Mouse (Mus musculus) CH12.LX (cell line): Measurements from ENCODE around the gene Kcnip4. TPM values are rescaled to one million over a fixed set of nuclear protein-coding genes. Genes with fewer than 3 reads are reported as not detected.

ENCODE experiments used
- DNase-seq: peaks from one replicate; pipeline ENCODE4 v3.0.0-alpha.2; 2013; ENCODE audit errors: extremely low read depth
- H3K27ac ChIP-seq: 2 replicates; pipeline ENCODE4 v1.5.1; 2012; ENCODE audit warnings: low read depth, mild to moderate bottlenecking, control low read depth, moderate library complexity; ENCODE audit not compliant: insufficient read depth
- H3K27me3 ChIP-seq: replicated peaks from 2 replicates; pipeline ENCODE3; 2012; ENCODE audit warnings: inconsistent platforms
- H3K36me3 ChIP-seq, 2 experiments: replicated peaks in 1 of 2; 2 replicates each; pipeline versions ENCODE3 to v1.6.1; 2012; ENCODE audit warnings: inconsistent platforms in 1 of 2, low read length in 1 of 2, mild to moderate bottlenecking in 1 of 2, mixed read lengths in 1 of 2, moderate library complexity in 1 of 2; ENCODE audit not compliant: control insufficient read depth in 1 of 2, insufficient read depth in 1 of 2
- H3K4me1 ChIP-seq, 2 experiments: 2 replicates each; pipeline ENCODE4 v1.6.1; 2012; ENCODE audit warnings: inconsistent platforms in 1 of 2, moderate library complexity in 1 of 2; ENCODE audit not compliant: insufficient read depth in 2 of 2, control insufficient read depth in 1 of 2
- H3K4me2 ChIP-seq: 2 replicates; pipeline ENCODE4 v1.6.1; 2012; ENCODE audit warnings: low read depth, mild to moderate bottlenecking, control low read depth; ENCODE audit not compliant: poor library complexity, insufficient read depth, severe bottlenecking
- H3K4me3 ChIP-seq, 3 experiments: fragments of 150-350 bp in 1 of 3; sonication (generic) in 1 of 3; replicated peaks in 1 of 3; 2 replicates each; pipeline versions ENCODE3 to v1.5.1; 2011 to 2012; ENCODE audit warnings: low read depth in 2 of 3, low read length in 2 of 3, mild to moderate bottlenecking in 2 of 3, moderate library complexity in 2 of 3, control low read depth in 1 of 3, improper control_type of control experiment in 1 of 3, inconsistent platforms in 1 of 3, mixed read lengths in 1 of 3; ENCODE audit not compliant: poor library complexity in 1 of 3
- H3K79me2 ChIP-seq: replicated peaks from 2 replicates; pipeline ENCODE4 v1.6.1; 2012; ENCODE audit warnings: mild to moderate bottlenecking, moderate library complexity; ENCODE audit not compliant: control insufficient read depth, poor library complexity, insufficient read depth, severe bottlenecking; ENCODE audit errors: extremely low read depth
- H3K9ac ChIP-seq: 2 replicates; pipeline ENCODE4 v1.6.1; 2012; ENCODE audit warnings: low read depth, mild to moderate bottlenecking, control low read depth, moderate library complexity; ENCODE audit not compliant: insufficient read depth
- H3K9me3 ChIP-seq: replicated peaks from 2 replicates; pipeline ENCODE3; 2012; ENCODE audit warnings: low read length, inconsistent platforms, mixed read lengths
- CHD2 ChIP-seq: IDR thresholded peaks from 2 replicates; pipeline ENCODE4 v1.6.1; 2011; ENCODE audit warnings: low read length, improper control_type of control experiment
- CTCF ChIP-seq, 2 experiments: IDR thresholded peaks in 1 of 2; conservative IDR thresholded peaks in 1 of 2; 2 replicates each; pipeline ENCODE4 v1.5.1; 2011 to 2012; ENCODE audit warnings: low read depth in 2 of 2, low read length in 2 of 2, improper control_type of control experiment in 1 of 2, inconsistent platforms in 1 of 2, mild to moderate bottlenecking in 1 of 2, moderate library complexity in 1 of 2
- ELF1 ChIP-seq: IDR thresholded peaks from 2 replicates; pipeline ENCODE4 v1.6.1; 2014; ENCODE audit warnings: low read depth, mild to moderate bottlenecking, inconsistent platforms, low read length, improper control_type of control experiment
- EP300 ChIP-seq: IDR thresholded peaks from 2 replicates; pipeline ENCODE4 v1.6.1; 2011; ENCODE audit warnings: low read length, improper control_type of control experiment
- ETS1 ChIP-seq: conservative IDR thresholded peaks from 2 replicates; pipeline ENCODE4 v1.6.1; 2012; ENCODE audit warnings: low read depth, mild to moderate bottlenecking, inconsistent platforms, low read length, improper control_type of control experiment, moderate library complexity
- IRF4 ChIP-seq: IDR thresholded peaks from 2 replicates; pipeline ENCODE4 v1.6.1; 2014; ENCODE audit warnings: low read depth, mild to moderate bottlenecking, inconsistent platforms, low read length, improper control_type of control experiment
- JUN ChIP-seq: IDR thresholded peaks from 2 replicates; pipeline ENCODE4 v1.6.1; 2011; ENCODE audit warnings: low read depth, mild to moderate bottlenecking, low read length, improper control_type of control experiment, moderate library complexity; ENCODE audit not compliant: insufficient read depth
- JUND ChIP-seq: conservative IDR thresholded peaks from 2 replicates; pipeline ENCODE4 v1.6.1; 2011; ENCODE audit warnings: low read depth, low read length, improper control_type of control experiment
- MAFK ChIP-seq: IDR thresholded peaks from 2 replicates; pipeline ENCODE4 v1.6.1; 2011; ENCODE audit warnings: low read length, improper control_type of control experiment; ENCODE audit not compliant: insufficient replicate concordance
- MAZ ChIP-seq: IDR thresholded peaks from 2 replicates; pipeline ENCODE4 v1.6.1; 2012; ENCODE audit warnings: low read depth, mild to moderate bottlenecking, inconsistent platforms, low read length, improper control_type of control experiment, moderate library complexity
- MYC ChIP-seq: IDR thresholded peaks from 2 replicates; pipeline ENCODE4 v1.6.1; 2011; ENCODE audit warnings: low read depth, mild to moderate bottlenecking, improper control_type of control experiment, low read length
- NELFE ChIP-seq: IDR thresholded peaks from 2 replicates; pipeline ENCODE4 v1.6.1; 2011; ENCODE audit warnings: low read depth, low read length, improper control_type of control experiment
- POLR2A ChIP-seq: IDR thresholded peaks from 2 replicates; pipeline ENCODE4 v1.6.1; 2011; ENCODE audit warnings: low read depth, mild to moderate bottlenecking, improper control_type of control experiment, low read length
- POLR2AphosphoS2 ChIP-seq: IDR thresholded peaks from 2 replicates; pipeline ENCODE4 v1.6.1; 2011; ENCODE audit warnings: low read depth, low read length, improper control_type of control experiment
- RAD21 ChIP-seq: IDR thresholded peaks from 2 replicates; pipeline ENCODE4 v1.6.1; 2011; ENCODE audit warnings: low read depth, mild to moderate bottlenecking, low read length, improper control_type of control experiment, moderate library complexity
- RCOR1 ChIP-seq: conservative IDR thresholded peaks from 2 replicates; pipeline ENCODE4 v1.6.1; 2012; ENCODE audit warnings: low read depth, mild to moderate bottlenecking, inconsistent platforms, low read length, improper control_type of control experiment
- SMC3 ChIP-seq: IDR thresholded peaks from 2 replicates; pipeline ENCODE4 v1.6.1; 2011; ENCODE audit warnings: low read depth, low read length, improper control_type of control experiment
- TBP ChIP-seq: conservative IDR thresholded peaks from 2 replicates; pipeline ENCODE4 v1.6.1; 2011; ENCODE audit warnings: low read depth, low read length, improper control_type of control experiment
- TCF12 ChIP-seq: IDR thresholded peaks from 2 replicates; pipeline ENCODE4 v1.6.1; 2014; ENCODE audit warnings: low read depth, mild to moderate bottlenecking, inconsistent platforms, low read length, improper control_type of control experiment
- ZMIZ1 ChIP-seq: IDR thresholded peaks from 2 replicates; pipeline ENCODE4 v1.6.1; 2012; ENCODE audit warnings: low read depth, mild to moderate bottlenecking, inconsistent platforms, low read length, improper control_type of control experiment
- dilution Hi-C: fragments of 300-500 bp; cut with MboI; formaldehyde crosslinking; loops from 2 replicates; pipeline ENCODE4 v1.14.3; 2020; ENCODE audit warnings: low sequenced_read_pairs; ENCODE audit not compliant: extremely low pct_unique_long_range_greater_than_20kb, extremely low pct_ligation_motif_present
- in situ Hi-C: fragments of 300-500 bp; cut with MboI; formaldehyde crosslinking; loops from 3 replicates; pipeline ENCODE4 v1.14.3; 2019; ENCODE audit warnings: low sequenced_read_pairs, low pct_ligation_motif_present, low pct_unique_long_range_greater_than_20kb, mixed read lengths
- polyA plus RNA-seq: library from polyadenylated mRNA; unstranded; fragments of >175 nt; gene quantifications from 2 replicates; pipeline ENCODE4 v1.2.1, GENCODE M21; 2012; ENCODE audit warnings: low read depth; ENCODE audit not compliant: insufficient read length
- total RNA-seq, 2 experiments: library from RNA; depleted of rRNA; stranded (reverse); fragments of 300-350 nt in 1 of 2; fragments of >200 nt in 1 of 2; gene quantifications; 2 replicates each; pipeline ENCODE4 v1.2.3; 2012 to 2014

The Kcnip4 gene
- total and polyA plus RNA-seq, 3 experiments, result 0.80 TPM; not detected in 2

DNA sequence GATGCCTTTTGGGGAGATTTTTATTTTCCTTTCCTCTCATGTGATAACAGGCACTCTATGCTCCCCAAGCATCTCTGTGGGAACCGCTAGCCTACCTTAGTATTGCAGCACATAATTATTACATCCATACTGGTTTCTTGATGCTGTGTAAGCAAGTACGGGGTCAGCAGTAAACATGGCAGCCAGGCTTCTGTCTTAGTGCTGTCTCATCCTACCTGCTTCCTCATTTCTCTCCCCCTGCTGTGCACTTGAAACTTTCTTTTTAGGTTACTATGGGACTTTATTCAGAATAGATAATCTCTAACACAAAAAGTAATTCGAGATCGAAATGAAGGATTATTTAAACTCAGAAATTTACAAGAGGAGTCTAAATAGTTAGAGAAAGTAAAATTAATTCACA lies 973.0 kb downstream of the Kcnip4 start:
- in situ Hi-C loops, result no loop called here
- TF ChIP-seq MAFK, result no peak
- TF ChIP-seq RAD21, result no peak
- no peak for TF ChIP-seq TCF12
- TF ChIP-seq ELF1, result no peak
- TF ChIP-seq TBP, result no peak
- no peak for TF ChIP-seq NELFE
- no peak for TF ChIP-seq MYC
- TF ChIP-seq JUND, result no peak
- no peak for TF ChIP-seq MAZ
- no peak for TF ChIP-seq POLR2AphosphoS2
- TF ChIP-seq CHD2, result no peak
- no peak for TF ChIP-seq CTCF (conservative IDR thresholded peaks at IDR 0.05 in 1 of 2, IDR thresholded peaks at IDR 0.05 in 1 of 2; ENCODE audit: low read depth in 2 of 2, low read length in 2 of 2)
- TF ChIP-seq JUN, result no peak
- TF ChIP-seq ZMIZ1, result no peak
- no peak for TF ChIP-seq ETS1
- no peak for TF ChIP-seq IRF4
- TF ChIP-seq SMC3, result no peak
- no peak for TF ChIP-seq RCOR1
- TF ChIP-seq POLR2A, result no peak
- TF ChIP-seq EP300, result no peak
- dilution Hi-C loops, result no loop called here
- no peak overlapping the region for H3K4me2 ChIP-seq
- H3K79me2 ChIP-seq, result no peaks in the 10 kb centered on the region
- no peak overlapping the region for H3K4me3 ChIP-seq
- DNase-seq, result no peak
- peaks cover 4% of the 10 kb centered on the region for H3K9me3 ChIP-seq
- H3K9ac ChIP-seq, result no peak overlapping the region
- no peak overlapping the region for H3K27ac ChIP-seq
- no peaks in the 10 kb centered on the region for H3K4me1 ChIP-seq
- no peaks in the 10 kb centered on the region for H3K36me3 ChIP-seq
- no peaks in the 10 kb centered on the region for H3K27me3 ChIP-seq

DNA sequence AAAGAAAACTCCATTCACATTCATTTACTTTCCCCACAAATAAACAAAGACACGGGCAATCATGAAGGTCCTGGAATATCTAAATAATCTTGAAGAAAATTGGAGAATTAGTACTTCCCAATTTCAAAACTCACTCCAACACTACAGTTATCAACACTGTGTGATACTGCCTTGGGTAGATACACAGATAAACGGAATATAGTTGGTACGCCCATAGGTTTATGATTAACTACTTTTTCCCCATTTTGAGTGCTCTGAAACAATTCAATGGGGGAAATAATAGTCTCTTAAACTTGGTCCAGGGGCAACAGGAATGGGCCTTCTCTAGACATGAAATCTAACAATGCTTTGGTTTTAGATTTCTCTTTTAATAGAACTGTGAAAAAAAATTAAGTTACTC lies 978.9 kb downstream of the Kcnip4 start:
- no peaks in the 10 kb centered on the region for H3K36me3 ChIP-seq
- no peaks in the 10 kb centered on the region for H3K9me3 ChIP-seq
- no peaks in the 10 kb centered on the region for H3K4me1 ChIP-seq
- in situ Hi-C loops, result no loop called here
- dilution Hi-C loops, result no loop called here
- no peaks in the 10 kb centered on the region for H3K27me3 ChIP-seq
- DNase-seq, result no peak
- no peaks in the 10 kb centered on the region for H3K79me2 ChIP-seq
- TF ChIP-seq TBP, result no peak
- H3K4me3 ChIP-seq, result no peak overlapping the region
- no peak overlapping the region for H3K27ac ChIP-seq
- no peak overlapping the region for H3K9ac ChIP-seq
- no peak overlapping the region for H3K4me2 ChIP-seq
